27 mouse cellular contexts compared by ENCODE assay signal in the genomic region with DNA sequence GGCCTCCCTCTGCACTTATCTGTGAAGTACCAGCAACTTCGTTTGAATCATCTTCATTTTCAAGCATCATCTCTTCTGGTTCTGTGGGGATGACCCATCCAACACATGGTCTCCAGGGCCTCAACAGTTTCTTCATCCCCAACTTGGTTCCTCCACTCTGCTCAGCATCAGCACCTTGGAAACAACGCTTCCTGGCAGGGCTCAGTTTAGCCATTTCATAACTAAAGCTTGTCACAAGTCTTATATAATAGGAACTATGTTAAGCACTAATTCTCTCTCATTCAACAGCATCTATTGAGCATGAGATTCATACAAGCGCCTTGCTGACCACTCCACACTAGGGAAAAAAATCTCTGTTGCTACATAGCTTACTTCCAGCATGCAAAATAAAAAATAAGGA. TPM values are rescaled to one million over a fixed set of nuclear protein-coding genes. Genes with fewer than 3 reads are reported as not detected.
DNase-seq lines count a peak whose midpoint lies in the region; ATAC-seq and TF ChIP-seq lines count a peak whose summit lies in the region.
"Had no signal": no experiment of that assay in that cellular context is flagged by ENCODE, and none has a peak within 500 bp of the region (broad histone marks: within the 10 kb centered on the region; RNA-seq: fewer than 3 reads in every experiment).

No protein-coding gene starts in this region.

- ATAC-seq in frontal cortex, adult (ENCODE audit: low TSS enrichment): peak; percentile 79
- ATAC-seq: activated CD4-positive, CD25-positive, alpha-beta regulatory T cell, adult 4 months; CD4-positive, CD25-positive, alpha-beta regulatory T cell, adult 4 months; forebrain, embryonic 13.5 days; forebrain, embryonic 15.5 days; forebrain, postnatal 0 days; Patski had no signal

- no peak for TF ChIP-seq CTCF in left cerebral cortex, adult 2 months (IDR thresholded peaks at IDR 0.05)

- intact Hi-C loops in left cerebral cortex, adult 2 months (cut with DNase I): no loop called here
- intact Hi-C loops in left cerebral cortex, postnatal 10 days (cut with DNase I): no loop called here

- peak overlapping the region; percentile 71 for H3K27ac ChIP-seq in left cerebral cortex, adult 2 months
- H3K27ac ChIP-seq: embryonic facial prominence, embryonic 10.5 days; embryonic facial prominence, embryonic 12.5 days; forebrain, embryonic 13.5 days; forebrain, embryonic 15.5 days had no signal

- no peak for DNase-seq in frontal cortex, postnatal 36 days (ENCODE audit: low spot score in 2 of 2)
- no peak for DNase-seq in left cerebral cortex, adult 2 months (ENCODE audit: extremely low spot score in 1 of 2, low spot score in 2 of 2)
- no peak for DNase-seq in left cerebral cortex, postnatal 10 days (ENCODE audit: extremely low spot score in 1 of 2, low spot score in 2 of 2)
- peak; percentile 38 for DNase-seq in brain, adult 2 months (ENCODE audit: low read depth, low spot score)
- DNase-seq in telencephalon, adult 2 months (ENCODE audit: low read depth, low spot score): peak; percentile 18
- DNase-seq in embryo, embryonic 9.5 days (ENCODE audit: extremely low spot score): no peak
- DNase-seq: adrenal gland, adult 2 months; adrenal gland, postnatal 10 days; adrenal gland, postnatal 25 days; B cell, adult 2 months; cerebellum, adult 11-12 months; cerebellum, adult 2 months; cerebellum, adult 9-10 months; cerebellum, postnatal 10 days; cerebellum, postnatal 25 days; embryo, embryonic 11 days; forebrain, postnatal 0 days had no signal

- no peak overlapping the region for H3K4me3 ChIP-seq in left cerebral cortex, adult 2 months
- H3K4me3 ChIP-seq: embryonic facial prominence, embryonic 10.5 days; embryonic facial prominence, embryonic 12.5 days; forebrain, embryonic 13.5 days; forebrain, embryonic 15.5 days had no signal

RNA-seq across cellular contexts. Expression of gene Tctex1d1, which starts 38.1 kb away (rescaled TPM):
- under 1 TPM; 0.61 to 0.96 TPM for total RNA-seq in left cerebral cortex, adult 2 months (2021)
- 1 to 10 TPM in 1 of 2 experiments, under 1 TPM in 1; 0.93 to 1.3 TPM for total RNA-seq in left cerebral cortex, postnatal 10 days (2021)
- total RNA-seq: adrenal gland, adult 2 months; adrenal gland, postnatal 10 days; adrenal gland, postnatal 25 days; adrenal gland, postnatal 4 days; CH12.LX had no signal

Comparison
In these comparisons a context has a peak if more than half of its experiments do, and no peak if none do; other contexts are left out.
1. DNase-seq: peak in brain, adult 2 months (single experiment) and telencephalon, adult 2 months (single experiment); none in frontal cortex, postnatal 36 days (0 of 2), left cerebral cortex, adult 2 months (0 of 2), left cerebral cortex, postnatal 10 days (0 of 2) and embryo, embryonic 9.5 days (single experiment).